In the genomic region with DNA sequence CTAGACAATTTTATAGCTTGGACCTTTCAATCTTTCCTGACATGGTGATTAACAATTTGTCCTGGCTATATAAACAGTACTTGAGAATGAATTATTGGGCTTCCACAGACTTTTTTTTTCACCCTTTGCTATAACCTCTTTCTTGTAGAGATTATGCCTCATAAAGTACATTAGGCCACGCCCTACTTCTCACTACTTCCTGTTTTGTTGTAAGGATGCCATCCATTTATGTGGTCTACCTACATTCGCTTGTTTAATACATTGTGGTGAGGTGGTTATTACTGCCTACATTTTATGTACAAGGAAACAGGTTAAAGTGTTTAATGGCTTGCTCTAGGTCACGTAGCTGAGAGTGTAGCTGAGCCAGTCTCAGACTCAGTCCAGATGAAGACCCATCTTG, we compare ENCODE assay signal across 20 mouse cellular contexts. TPM values are rescaled to one million over a fixed set of nuclear protein-coding genes. Genes with fewer than 3 reads are reported as not detected.
DNase-seq lines count a peak whose midpoint lies in the region; ATAC-seq lines count a peak whose summit lies in the region.
"Had no signal": no experiment of that assay in that cellular context is flagged by ENCODE, and none has a peak within 500 bp of the region (broad histone marks: within the 10 kb centered on the region; RNA-seq: fewer than 3 reads in every experiment).

No protein-coding gene starts in this region.

- H3K27ac ChIP-seq in embryonic facial prominence, embryonic 13.5 days = peak overlapping the region; percentile 28
- no peak overlapping the region for H3K27ac ChIP-seq in embryonic facial prominence, embryonic 10.5 days (replicated peaks)
- H3K27ac ChIP-seq in intestine, embryonic 16.5 days (ENCODE audit: low read length) = no peak overlapping the region
- H3K27ac ChIP-seq: liver, embryonic 12.5 days; lung, embryonic 15.5 days; midbrain, embryonic 15.5 days had no signal

- H3K4me3 ChIP-seq in embryonic facial prominence, embryonic 13.5 days = no peak overlapping the region
- H3K4me3 ChIP-seq in embryonic facial prominence, embryonic 10.5 days = no peak overlapping the region
- H3K4me3 ChIP-seq in intestine, embryonic 16.5 days (ENCODE audit: low read length) = no peak overlapping the region
- H3K4me3 ChIP-seq: liver, embryonic 12.5 days; lung, embryonic 15.5 days; midbrain, embryonic 15.5 days had no signal

- no peak for DNase-seq in embryonic facial prominence, embryonic 10.5 days (ENCODE audit: low spot score)
- peak; percentile 72 for DNase-seq in CD4-positive helper T cell, adult 2 months (ENCODE audit: low read depth, low spot score)
- peak; percentile 95 for DNase-seq in MEL-GATA-1-ER (ENCODE audit: extremely low read depth, low read depth)
- DNase-seq in adrenal gland, adult 2 months = no peak
- DNase-seq in adrenal gland, adult 8-10 months = no peak
- DNase-seq in right cerebral cortex, postnatal 4 days = no peak
- DNase-seq: cerebellum, adult 18-20 months; gastrocnemius, postnatal 14 days; heart, postnatal 10 days; kidney, postnatal 14 days; right cerebral cortex, postnatal 25 days; thymus, postnatal 36 days had no signal

- WGBS in embryonic facial prominence, embryonic 13.5 days = 80% methylated on average over 3 of the region's 3 CpGs
- 88% methylated on average over 3 of the region's 3 CpGs for WGBS in embryonic facial prominence, embryonic 10.5 days
- WGBS in intestine, embryonic 16.5 days = 73% methylated on average over 3 of the region's 3 CpGs

- no peak overlapping the region for H3K4me2 ChIP-seq in embryonic facial prominence, embryonic 13.5 days
- no peak overlapping the region for H3K4me2 ChIP-seq in intestine, embryonic 16.5 days (ENCODE audit: low read depth, low read length)
- H3K4me2 ChIP-seq: liver, embryonic 12.5 days; lung, embryonic 15.5 days; midbrain, embryonic 15.5 days had no signal

- no peak for ATAC-seq in embryonic facial prominence, embryonic 13.5 days (ENCODE audit: insufficient number of reproducible peaks, insufficient read depth, low FRiP score, low TSS enrichment, low read depth)
- peak; percentile 11; the same call in 1 of the 2 replicates for ATAC-seq in intestine, embryonic 16.5 days
- ATAC-seq: forebrain, embryonic 14.5 days; hindbrain, embryonic 16.5 days; liver, embryonic 12.5 days; midbrain, embryonic 15.5 days had no signal

- H3K27me3 ChIP-seq in embryonic facial prominence, embryonic 13.5 days = peaks cover 10% of the 10 kb centered on the region; the same call in 1 of the 2 replicates
- H3K27me3 ChIP-seq in embryonic facial prominence, embryonic 10.5 days (replicated peaks; ENCODE audit: low read depth, poor library complexity, severe bottlenecking) = peaks cover 45% of the 10 kb centered on the region
- H3K27me3 ChIP-seq in intestine, embryonic 16.5 days (replicated peaks; ENCODE audit: control insufficient read depth, insufficient read depth, low read length) = peaks cover 5% of the 10 kb centered on the region; the same call in 1 of the 2 replicates

- no peak overlapping the region for H3K9ac ChIP-seq in embryonic facial prominence, embryonic 13.5 days
- no peak overlapping the region for H3K9ac ChIP-seq in intestine, embryonic 16.5 days (ENCODE audit: low read depth, low read length)
- H3K9ac ChIP-seq: liver, embryonic 12.5 days; lung, embryonic 15.5 days; midbrain, embryonic 15.5 days had no signal

- H3K9me3 ChIP-seq in embryonic facial prominence, embryonic 13.5 days = no peaks in the 10 kb centered on the region
- H3K9me3 ChIP-seq in embryonic facial prominence, embryonic 10.5 days = no peaks in the 10 kb centered on the region
- no peaks in the 10 kb centered on the region for H3K9me3 ChIP-seq in intestine, embryonic 16.5 days (ENCODE audit: control insufficient read depth, low read length)
- H3K9me3 ChIP-seq: liver, embryonic 12.5 days; lung, embryonic 15.5 days; midbrain, embryonic 15.5 days had no signal

- H3K36me3 ChIP-seq in embryonic facial prominence, embryonic 13.5 days = no peaks in the 10 kb centered on the region
- H3K36me3 ChIP-seq in embryonic facial prominence, embryonic 10.5 days (replicated peaks) = no peaks in the 10 kb centered on the region
- no peaks in the 10 kb centered on the region for H3K36me3 ChIP-seq in intestine, embryonic 16.5 days (ENCODE audit: control insufficient read depth, insufficient read depth, low read length)
- H3K36me3 ChIP-seq: liver, embryonic 12.5 days; lung, embryonic 15.5 days; midbrain, embryonic 15.5 days had no signal

- H3K4me1 ChIP-seq in embryonic facial prominence, embryonic 13.5 days = peaks cover 17% of the 10 kb centered on the region
- H3K4me1 ChIP-seq in embryonic facial prominence, embryonic 10.5 days = peaks cover 32% of the 10 kb centered on the region
- H3K4me1 ChIP-seq in intestine, embryonic 16.5 days (ENCODE audit: control insufficient read depth, insufficient read depth, low read length) = peaks cover 14% of the 10 kb centered on the region

RNA-seq across cellular contexts. Expression of gene Ankrd35, which starts 5.2 kb away (rescaled TPM):
- polyA plus RNA-seq in embryonic facial prominence, embryonic 13.5 days (2015; fragmentation: Nextera tagmentation; extraction: Ambion mirVana) = 1.3 and 2.1 TPM in 2 replicates
- polyA plus RNA-seq in embryonic facial prominence, embryonic 10.5 days (2016; fragmentation: Nextera tagmentation; extraction: Ambion mirVana) = 0.11 and 0.14 TPM in 2 replicates
- polyA plus RNA-seq in intestine, embryonic 16.5 days (2015; fragmentation: Nextera tagmentation; extraction: Ambion mirVana) = 0.28 and 0.39 TPM in 2 replicates
- total RNA-seq in adrenal gland, adult 2 months (2021) = 1 to 10 TPM; 3.0 to 4.6 TPM
- 1.5 and 3.3 TPM in 2 replicates for polyA plus RNA-seq in adrenal gland, adult 2 months (2012; rRNA removed)
- 1 to 10 TPM; 3.1 to 9.9 (median 5.0) TPM for total RNA-seq in adrenal gland, adult 8-10 months (2022)

RNA-seq across cellular contexts. Expression of gene Pias3, which starts 21.0 kb away (rescaled TPM):
- polyA plus RNA-seq in embryonic facial prominence, embryonic 13.5 days (2015; fragmentation: Nextera tagmentation; extraction: Ambion mirVana) = 71.5 and 75.2 TPM in 2 replicates
- polyA plus RNA-seq in embryonic facial prominence, embryonic 10.5 days (2016; fragmentation: Nextera tagmentation; extraction: Ambion mirVana) = 45.2 and 53.4 TPM in 2 replicates
- polyA plus RNA-seq in intestine, embryonic 16.5 days (2015; fragmentation: Nextera tagmentation; extraction: Ambion mirVana) = 35.7 and 36.6 TPM in 2 replicates
- total RNA-seq in adrenal gland, adult 2 months (2021) = 10 to 100 TPM; 20.3 to 24.5 TPM
- 38.9 and 43.9 TPM in 2 replicates for polyA plus RNA-seq in adrenal gland, adult 2 months (2012; rRNA removed)
- total RNA-seq in adrenal gland, adult 8-10 months (2022) = 10 to 100 TPM; 27.3 to 38.0 (median 32.6) TPM

RNA-seq across cellular contexts. Expression of gene Itga10, which starts 29.8 kb away (rescaled TPM):
- 3.5 and 3.8 TPM in 2 replicates for polyA plus RNA-seq in embryonic facial prominence, embryonic 13.5 days (2015; fragmentation: Nextera tagmentation; extraction: Ambion mirVana)
- 0.39 and 0.55 TPM in 2 replicates for polyA plus RNA-seq in embryonic facial prominence, embryonic 10.5 days (2016; fragmentation: Nextera tagmentation; extraction: Ambion mirVana)
- polyA plus RNA-seq in intestine, embryonic 16.5 days (2015; fragmentation: Nextera tagmentation; extraction: Ambion mirVana) = 0.48 and 0.49 TPM in 2 replicates
- 1 to 10 TPM; 1.3 to 1.9 TPM for total RNA-seq in adrenal gland, adult 2 months (2021)
- polyA plus RNA-seq in adrenal gland, adult 2 months (2012; rRNA removed) = 1.3 and 1.6 TPM in 2 replicates
- 1 to 10 TPM; 1.5 to 2.4 (median 1.8) TPM for total RNA-seq in adrenal gland, adult 8-10 months (2022)

RNA-seq across cellular contexts. Expression of gene Nudt17, which starts 33.2 kb away (rescaled TPM):
- 13.5 and 16.5 TPM in 2 replicates for polyA plus RNA-seq in embryonic facial prominence, embryonic 13.5 days (2015; fragmentation: Nextera tagmentation; extraction: Ambion mirVana)
- 12.9 and 13.0 TPM in 2 replicates for polyA plus RNA-seq in embryonic facial prominence, embryonic 10.5 days (2016; fragmentation: Nextera tagmentation; extraction: Ambion mirVana)
- 5.6 and 6.2 TPM in 2 replicates for polyA plus RNA-seq in intestine, embryonic 16.5 days (2015; fragmentation: Nextera tagmentation; extraction: Ambion mirVana)
- 1 to 10 TPM in 1 of 2 experiments, under 1 TPM in 1; 0.95 to 1.1 TPM for total RNA-seq in adrenal gland, adult 2 months (2021)
- 2.3 and 2.5 TPM in 2 replicates for polyA plus RNA-seq in adrenal gland, adult 2 months (2012; rRNA removed)
- 1 to 10 TPM; 1.1 to 2.6 (median 1.6) TPM for total RNA-seq in adrenal gland, adult 8-10 months (2022)

RNA-seq across cellular contexts. Expression of gene Gm42957, which starts 39.9 kb away (rescaled TPM):
- 0.22 and 0.58 TPM in 2 replicates for polyA plus RNA-seq in embryonic facial prominence, embryonic 13.5 days (2015; fragmentation: Nextera tagmentation; extraction: Ambion mirVana)
- polyA plus RNA-seq in embryonic facial prominence, embryonic 10.5 days (2016; fragmentation: Nextera tagmentation; extraction: Ambion mirVana) = 0.09 TPM in 2 replicates
- 0.11 TPM in 1 of 2 replicates, not detected in the other for polyA plus RNA-seq in intestine, embryonic 16.5 days (2015; fragmentation: Nextera tagmentation; extraction: Ambion mirVana)
- under 1 TPM; 0.21 to 0.35 TPM for total RNA-seq in adrenal gland, adult 2 months (2021)
- 0.02 TPM in 1 of 2 replicates, not detected in the other for polyA plus RNA-seq in adrenal gland, adult 2 months (2012; rRNA removed)
- under 1 TPM; 0.32 to 0.80 (median 0.40) TPM for total RNA-seq in adrenal gland, adult 8-10 months (2022)
- polyA plus RNA-seq: neural tube, embryonic 11.5 days had no signal

Comparison
In these comparisons a context has a peak if more than half of its experiments do, and no peak if none do; other contexts are left out.
1. DNase-seq: peak in CD4-positive helper T cell, adult 2 months (single experiment) and MEL-GATA-1-ER (single experiment); none in embryonic facial prominence, embryonic 10.5 days (single experiment), adrenal gland, adult 2 months (single experiment), adrenal gland, adult 8-10 months (single experiment) and right cerebral cortex, postnatal 4 days (single experiment).